Mouse (Mus musculus) limb, embryonic 15.5 days (tissue): ENCODE data around the gene Slc27a5. TPM values are rescaled to one million over a fixed set of nuclear protein-coding genes. Genes with fewer than 3 reads are reported as not detected.

Experiments
- ATAC-seq: fragments of 200-750 bp; cut with Nextera tagmentation; 2 replicates; pipeline ENCODE4 v1.8.0; 2017; ENCODE audit warnings: low read depth, moderate TSS enrichment; ENCODE audit not compliant: insufficient number of reproducible peaks, low FRiP score, low TSS enrichment
- H3K27ac ChIP-seq: fragments of 300-500 bp; sonication (generic); 2 replicates; pipeline ENCODE4 v1.5.1; 2015; ENCODE audit warnings: moderate library complexity, mild to moderate bottlenecking, inconsistent platforms
- H3K27me3 ChIP-seq: fragments of 300-500 bp; sonication (generic); 2 replicates; pipeline ENCODE4 v1.6.1; 2015; ENCODE audit warnings: inconsistent platforms
- H3K36me3 ChIP-seq: fragments of 300-500 bp; sonication (generic); 2 replicates; pipeline ENCODE4 v1.6.1; 2015; ENCODE audit warnings: inconsistent platforms
- H3K4me1 ChIP-seq: fragments of 300-500 bp; sonication (generic); 2 replicates; pipeline ENCODE4 v1.6.1; 2015; ENCODE audit warnings: inconsistent platforms
- H3K4me2 ChIP-seq: fragments of 300-500 bp; sonication (generic); 2 replicates; pipeline ENCODE4 v1.6.1; 2015; ENCODE audit warnings: mild to moderate bottlenecking, inconsistent platforms
- H3K4me3 ChIP-seq: fragments of 300-500 bp; sonication (generic); 2 replicates; pipeline ENCODE4 v1.5.1; 2015; ENCODE audit warnings: mild to moderate bottlenecking, inconsistent platforms
- H3K9ac ChIP-seq: fragments of 300-500 bp; sonication (generic); 2 replicates; pipeline ENCODE4 v1.6.1; 2015; ENCODE audit warnings: inconsistent platforms
- H3K9me3 ChIP-seq: fragments of 300-500 bp; sonication (generic); 2 replicates; pipeline ENCODE4 v1.6.1; 2016; ENCODE audit warnings: inconsistent platforms
- whole genome bisulfite sequencing: fragments of 180-500 bp; shearing (Covaris S2); methylation state at CpG from one replicate; pipeline ENCODE4 v1.1.7; 2015; 5-methylcytosine and 5-hydroxymethylcytosine counted together
- polyA plus RNA-seq: library from polyadenylated mRNA; unstranded; fragments of >200 nt; fragmentation: Nextera tagmentation; extraction: Ambion mirVana; gene quantifications from 2 replicates; pipeline ENCODE4 v1.2.1, GENCODE M21; 2015

Slc27a5 gene
- polyA plus RNA-seq, 1 experiment from 2014 or later: 0.20 TPM

- H3K4me3 ChIP-seq: peak overlapping the region; percentile 56
- H3K9me3 ChIP-seq: no peaks in the 10 kb centered on the region
- 85% methylated on average over 17 of the region's 17 CpGs for WGBS
- peaks cover 43% of the 10 kb centered on the region for H3K4me1 ChIP-seq
- no peak overlapping the region for H3K9ac ChIP-seq
- no peaks in the 10 kb centered on the region for H3K27me3 ChIP-seq
- ATAC-seq: no peak
- peaks cover 50% of the 10 kb centered on the region for H3K36me3 ChIP-seq
- H3K27ac ChIP-seq: peak overlapping the region; percentile 93
- peak overlapping the region; percentile 75 for H3K4me2 ChIP-seq
These were observed 37.3 kb upstream of the Slc27a5 start for GRCm38 (mm10) chr7:13035211-13035855.

GRCm38 (mm10) chr7:13034148-13034977 lies 36.4 kb upstream of the Slc27a5 start, which contains the start of gene Chmp2a:
Gene Chmp2a, minus strand, starts transcription at chr7:13034807.
- peak within 1 kb of the TSS; percentile 75 for H3K4me2 ChIP-seq
- peak within 1 kb of the TSS; percentile 69 for H3K9ac ChIP-seq
- no peaks in the 10 kb centered on the region for H3K27me3 ChIP-seq
- H3K4me3 ChIP-seq: peak within 1 kb of the TSS; percentile 56
- ATAC-seq: peak; percentile 76
- no peaks in the 10 kb centered on the region for H3K9me3 ChIP-seq
- peaks cover 59% of the 10 kb centered on the region for H3K36me3 ChIP-seq
- H3K27ac ChIP-seq: peak within 1 kb of the TSS; percentile 93
- peaks cover 43% of the 10 kb centered on the region for H3K4me1 ChIP-seq
- under 1% methylated on average over 45 of the region's 45 CpGs for WGBS

GRCm38 (mm10) chr7:13033451-13034147 lies 35.6 kb upstream of the Slc27a5 start:
- ATAC-seq: no peak

GRCm38 (mm10) chr7:13032541-13032940 lies 34.5 kb upstream of the Slc27a5 start:
- H3K4me3 ChIP-seq: no peak overlapping the region
- H3K9ac ChIP-seq: no peak overlapping the region
- no peak for ATAC-seq
- H3K9me3 ChIP-seq: no peaks in the 10 kb centered on the region
- no peak overlapping the region for H3K27ac ChIP-seq
- H3K27me3 ChIP-seq: no peaks in the 10 kb centered on the region
- H3K36me3 ChIP-seq: peaks cover 78% of the 10 kb centered on the region
- no peak overlapping the region for H3K4me2 ChIP-seq
- 90% methylated on average over 7 of the region's 7 CpGs for WGBS
- peaks cover 36% of the 10 kb centered on the region for H3K4me1 ChIP-seq

More at GRCm38 (mm10) chr7:13033451-13034147, 35.6 kb upstream of the Slc27a5 start:
- H3K27me3 ChIP-seq: no peaks in the 10 kb centered on the region
- peak overlapping the region; percentile 69 for H3K9ac ChIP-seq
- H3K4me1 ChIP-seq: peaks cover 38% of the 10 kb centered on the region
- peaks cover 67% of the 10 kb centered on the region for H3K36me3 ChIP-seq
- peak overlapping the region; percentile 56 for H3K4me3 ChIP-seq
- 46% methylated on average over 13 of the region's 13 CpGs for WGBS
- no peaks in the 10 kb centered on the region for H3K9me3 ChIP-seq
- H3K4me2 ChIP-seq: peak overlapping the region; percentile 75
- H3K27ac ChIP-seq: peak overlapping the region; percentile 93

GRCm38 (mm10) chr7:13031983-13032382 lies 34.0 kb upstream of the Slc27a5 start:
- H3K9ac ChIP-seq: no peak overlapping the region
- WGBS: 82% methylated on average over 2 of the region's 2 CpGs

GRCm38 (mm10) chr7:13031069-13031468 lies 33.1 kb upstream of the Slc27a5 start:
- H3K27me3 ChIP-seq: no peaks in the 10 kb centered on the region
- no peak for ATAC-seq
- H3K36me3 ChIP-seq: peaks cover 87% of the 10 kb centered on the region
- no peak overlapping the region for H3K27ac ChIP-seq
- 67% methylated on average over 5 of the region's 5 CpGs for WGBS
- H3K4me2 ChIP-seq: no peak overlapping the region
- H3K4me3 ChIP-seq: no peak overlapping the region
- no peaks in the 10 kb centered on the region for H3K9me3 ChIP-seq
- H3K9ac ChIP-seq: no peak overlapping the region
- peaks cover 37% of the 10 kb centered on the region for H3K4me1 ChIP-seq

More at GRCm38 (mm10) chr7:13031983-13032382, 34.0 kb upstream of the Slc27a5 start:
- ATAC-seq: no peak
- Histone ChIP-seq H3K27me3 (no peaks in the 10 kb centered on the region), H3K27ac (no peak overlapping the region), H3K4me1 (peaks cover 37% of the 10 kb centered on the region), H3K9me3 (no peaks in the 10 kb centered on the region), H3K36me3 (peaks cover 83% of the 10 kb centered on the region), H3K4me2 (no peak overlapping the region), H3K4me3 (no peak overlapping the region)

GRCm38 (mm10) chr7:13028986-13029385 lies 31.0 kb upstream of the Slc27a5 start:
- no peak overlapping the region for H3K9ac ChIP-seq
- ATAC-seq: no peak
- peaks cover 81% of the 10 kb centered on the region for H3K36me3 ChIP-seq
- no peak overlapping the region for H3K4me2 ChIP-seq
- H3K4me1 ChIP-seq: peaks cover 33% of the 10 kb centered on the region
- 93% methylated on average over 4 of the region's 4 CpGs for WGBS
- no peak overlapping the region for H3K4me3 ChIP-seq
- no peaks in the 10 kb centered on the region for H3K27me3 ChIP-seq
- H3K27ac ChIP-seq: no peak overlapping the region
- H3K9me3 ChIP-seq: no peaks in the 10 kb centered on the region

GRCm38 (mm10) chr7:13025511-13026112 lies 27.6 kb upstream of the Slc27a5 start:
- peak overlapping the region; percentile 97 for H3K4me3 ChIP-seq
- H3K27ac ChIP-seq: peak overlapping the region; percentile 100; the same call in 1 of the 2 replicates
- peaks cover 29% of the 10 kb centered on the region for H3K4me1 ChIP-seq
- peaks cover 52% of the 10 kb centered on the region for H3K36me3 ChIP-seq
- peak overlapping the region; percentile 95 for H3K9ac ChIP-seq
- ATAC-seq: no peak
- peak overlapping the region; percentile 89 for H3K4me2 ChIP-seq
- no peaks in the 10 kb centered on the region for H3K9me3 ChIP-seq
- 28% methylated on average over 4 of the region's 4 CpGs for WGBS
- no peaks in the 10 kb centered on the region for H3K27me3 ChIP-seq

- WGBS: under 1% methylated on average over 41 of the region's 44 CpGs
These were observed 26.8 kb upstream of the Slc27a5 start for GRCm38 (mm10) chr7:13024805-13025204.

GRCm38 (mm10) chr7:13023928-13024731 lies 26.1 kb upstream of the Slc27a5 start:
- WGBS: under 1% methylated on average over 90 of the region's 95 CpGs

More at GRCm38 (mm10) chr7:13024805-13025204, 26.8 kb upstream of the Slc27a5 start:
- Histone ChIP-seq H3K4me2 (peak overlapping the region; percentile 89), H3K4me1 (peaks cover 29% of the 10 kb centered on the region), H3K4me3 (peak overlapping the region; percentile 97), H3K9ac (peak overlapping the region; percentile 95), H3K9me3 (no peaks in the 10 kb centered on the region), H3K27me3 (no peaks in the 10 kb centered on the region), H3K27ac (peak overlapping the region; percentile 100), H3K36me3 (peaks cover 44% of the 10 kb centered on the region)
- ATAC-seq: peak; percentile 56

More at GRCm38 (mm10) chr7:13023928-13024731, 26.1 kb upstream of the Slc27a5 start:
- H3K4me2 ChIP-seq: peak overlapping the region; percentile 89
- H3K9ac ChIP-seq: peak overlapping the region; percentile 95
- H3K27me3 ChIP-seq: no peaks in the 10 kb centered on the region
- peak; percentile 91 for ATAC-seq
- H3K27ac ChIP-seq: peak overlapping the region; percentile 100
- peaks cover 37% of the 10 kb centered on the region for H3K36me3 ChIP-seq
- H3K4me1 ChIP-seq: peaks cover 29% of the 10 kb centered on the region
- peak overlapping the region; percentile 97 for H3K4me3 ChIP-seq
- H3K9me3 ChIP-seq: no peaks in the 10 kb centered on the region
